In genomic region chr9:121348476-121348875, GRCm38 (mm10) we compare ENCODE assay signal across 8 mouse cellular contexts. TPM values are rescaled to one million over a fixed set of nuclear protein-coding genes. Genes with fewer than 3 reads are reported as not detected.
A peak's percentile ranks its signal among the peaks of the same experiment; 100 is the strongest.
DNase-seq lines count a peak whose midpoint lies in the region; ATAC-seq and TF ChIP-seq lines count a peak whose summit lies in the region.

No protein-coding gene starts in this region.

- under 1% methylated on average over 5 of the region's 5 CpGs for WGBS in hindbrain, embryonic 16.5 days
- 3% methylated on average over 5 of the region's 5 CpGs for WGBS in lung, embryonic 14.5 days

- H3K4me3 ChIP-seq in ES-Bruce4 (ENCODE audit: low read depth, low read length) = no peak overlapping the region
- H3K4me3 ChIP-seq in cortical plate, adult 2 months (ENCODE audit: insufficient read depth, low read length) = no peak overlapping the region
- H3K4me3 ChIP-seq in hindbrain, embryonic 16.5 days (ENCODE audit: low read length) = no peak overlapping the region
- H3K4me3 ChIP-seq in lung, embryonic 14.5 days (ENCODE audit: low read depth, low read length) = no peak overlapping the region

- H3K27me3 ChIP-seq in ES-Bruce4 (ENCODE audit: control insufficient read depth, insufficient read depth, low read length, poor library complexity, severe bottlenecking) = no peaks in the 10 kb centered on the region
- H3K27me3 ChIP-seq in hindbrain, embryonic 16.5 days (replicated peaks; ENCODE audit: control insufficient read depth, insufficient read depth, low read length) = no peaks in the 10 kb centered on the region
- no peaks in the 10 kb centered on the region for H3K27me3 ChIP-seq in lung, embryonic 14.5 days (ENCODE audit: insufficient read depth, low read length)

- H3K36me3 ChIP-seq in ES-Bruce4 (ENCODE audit: control insufficient read depth, insufficient read depth, low read length, poor library complexity, severe bottlenecking) = no peaks in the 10 kb centered on the region
- no peaks in the 10 kb centered on the region for H3K36me3 ChIP-seq in hindbrain, embryonic 16.5 days (ENCODE audit: control insufficient read depth, insufficient read depth, low read length)
- H3K36me3 ChIP-seq in lung, embryonic 14.5 days (ENCODE audit: insufficient read depth) = no peaks in the 10 kb centered on the region

- TF ChIP-seq EP300 in ES-Bruce4 (IDR thresholded peaks at IDR 0.05; ENCODE audit: insufficient read depth, low read depth, low read length) = peak; percentile 65; the same call in 1 of the 2 replicates

- H3K27ac ChIP-seq in ES-Bruce4 (ENCODE audit: insufficient read depth, low read length) = peak overlapping the region; percentile 89
- peak overlapping the region; percentile 14; the same call in 1 of the 2 replicates for H3K27ac ChIP-seq in cortical plate, adult 2 months (ENCODE audit: insufficient read depth, low read length)
- H3K27ac ChIP-seq in hindbrain, embryonic 16.5 days (ENCODE audit: low read depth, low read length) = peak overlapping the region; percentile 79
- H3K27ac ChIP-seq in lung, embryonic 14.5 days (ENCODE audit: low read depth) = peak overlapping the region; percentile 93

- no peak for TF ChIP-seq POLR2A in ES-Bruce4 (IDR thresholded peaks at IDR 0.05; ENCODE audit: insufficient read depth, low read length)
- TF ChIP-seq POLR2A in cortical plate, adult 2 months (IDR thresholded peaks at IDR 0.05; ENCODE audit: extremely low read depth, insufficient read depth, low read length) = no peak

- H3K9ac ChIP-seq in ES-Bruce4 (ENCODE audit: low read depth, poor library complexity, severe bottlenecking) = no peak overlapping the region
- H3K9ac ChIP-seq in hindbrain, embryonic 16.5 days (ENCODE audit: low read depth, low read length) = peak overlapping the region; percentile 41; the same call in 1 of the 2 replicates
- peak overlapping the region; percentile 33; the same call in 1 of the 2 replicates for H3K9ac ChIP-seq in lung, embryonic 14.5 days

- no peak for DNase-seq in lung, embryonic 14.5 days
- DNase-seq in right cerebral cortex, postnatal 4 days = no peak
- DNase-seq in gastrocnemius, postnatal 25 days = no peak
- DNase-seq in adrenal gland, adult 8-10 months = no peak
- no peak for DNase-seq in thymus, postnatal 4 days

- no peak overlapping the region; the same call in 1 of the 2 replicates for H3K4me2 ChIP-seq in hindbrain, embryonic 16.5 days (ENCODE audit: low read length)
- peak overlapping the region; percentile 41 for H3K4me2 ChIP-seq in lung, embryonic 14.5 days

- no peak for TF ChIP-seq CTCF in ES-Bruce4 (IDR thresholded peaks at IDR 0.05; ENCODE audit: low read depth, low read length)
- no peak for TF ChIP-seq CTCF in cortical plate, adult 2 months (IDR thresholded peaks at IDR 0.05; ENCODE audit: extremely low read depth, insufficient read depth, low read length)
- no peak for TF ChIP-seq CTCF in lung, embryonic 14.5 days (IDR thresholded peaks at IDR 0.05; ENCODE audit: low read depth)

- no peaks in the 10 kb centered on the region for H3K9me3 ChIP-seq in ES-Bruce4 (replicated peaks; ENCODE audit: control insufficient read depth, insufficient read depth, low read length, poor library complexity, severe bottlenecking)
- H3K9me3 ChIP-seq in hindbrain, embryonic 16.5 days (ENCODE audit: control insufficient read depth, low read length) = no peaks in the 10 kb centered on the region
- H3K9me3 ChIP-seq in lung, embryonic 14.5 days (ENCODE audit: low read depth, low read length) = no peaks in the 10 kb centered on the region

- peaks cover 18% of the 10 kb centered on the region for H3K4me1 ChIP-seq in ES-Bruce4 (ENCODE audit: control insufficient read depth, insufficient read depth, low read length)
- peaks cover 15% of the 10 kb centered on the region for H3K4me1 ChIP-seq in cortical plate, adult 2 months (ENCODE audit: control insufficient read depth, insufficient read depth, low read length)
- H3K4me1 ChIP-seq in hindbrain, embryonic 16.5 days (ENCODE audit: control insufficient read depth, insufficient read depth, low read depth, low read length) = peaks cover 32% of the 10 kb centered on the region
- peaks cover 37% of the 10 kb centered on the region for H3K4me1 ChIP-seq in lung, embryonic 14.5 days (ENCODE audit: insufficient read depth)

- 0 out of 2 replicates have a peak, but pooled peaks have one; percentile 28 for ATAC-seq in hindbrain, embryonic 16.5 days
- peak; percentile 35; the same call in 1 of the 2 replicates for ATAC-seq in lung, embryonic 14.5 days (ENCODE audit: insufficient read depth)

RNA-seq across cellular contexts. Expression of gene Trak1, which starts 51.2 kb away (rescaled TPM):
- 40.3 and 44.1 TPM in 2 replicates for polyA plus RNA-seq in ES-Bruce4 (2011; ENCODE audit: insufficient read depth, insufficient read length, low read depth, missing spikeins)
- polyA plus RNA-seq in cortical plate, adult 2 months (2012; rRNA removed) = 139 and 140 TPM in 2 replicates
- polyA plus RNA-seq in hindbrain, embryonic 16.5 days (2015; fragmentation: Nextera tagmentation; extraction: Ambion mirVana) = 57.8 and 59.3 TPM in 2 replicates
- 20.8 and 20.9 TPM in 2 replicates for polyA plus RNA-seq in lung, embryonic 14.5 days (2014; fragmentation: Nextera tagmentation; extraction: Ambion mirVana)
- total RNA-seq in gastrocnemius, postnatal 25 days (2021) = 100 to 1,000 TPM; 180 to 193 TPM
- total RNA-seq in adrenal gland, adult 8-10 months (2022) = 10 to 100 TPM; 59.3 to 80.6 (median 74.3) TPM

Comparison
In these comparisons a context has a peak if more than half of its experiments do, and no peak if none do; other contexts are left out.
1. H3K27ac ChIP-seq: peak in every context shown above with its lines; median percentile 93 in lung, embryonic 14.5 days; 89 in ES-Bruce4; 79 in hindbrain, embryonic 16.5 days; 14 in cortical plate, adult 2 months.